Mouse (Mus musculus) lung, postnatal 4 days (tissue): ENCODE results near the gene Tmod1.

Experiments
- DNase-seq, 2 experiments: peaks; one replicate each; pipeline ENCODE4 v3.0.0; 2021

Gene Tmod1

GRCm38 (mm10) chr4:46038892-46039751 lies at the start of gene Tmod1:
Gene Tmod1, plus strand, starts transcription at chr4:46038935.
- peak; percentile 75 to 76 for DNase-seq

GRCm38 (mm10) chr4:45990427-45991135 lies 48.2 kb upstream of the Tmod1 start:
- DNase-seq, result no peak

GRCm38 (mm10) chr4:45998536-45998935 lies 40.2 kb upstream of the Tmod1 start:
- no peak for DNase-seq

- peak in 1 of 2 experiments; percentile 12 for DNase-seq
These were observed 30.5 kb upstream of the Tmod1 start for GRCm38 (mm10) chr4:46008142-46008793.

GRCm38 (mm10) chr4:46011698-46012097 lies 27.0 kb upstream of the Tmod1 start:
- DNase-seq, result no peak

- DNase-seq, result no peak
These were observed 23.1 kb upstream of the Tmod1 start for GRCm38 (mm10) chr4:46015605-46016004.

- no peak for DNase-seq
These were observed 15.7 kb upstream of the Tmod1 start for GRCm38 (mm10) chr4:46023021-46023481.

- peak; percentile 54 to 57 for DNase-seq
These were observed 12.8 kb upstream of the Tmod1 start for GRCm38 (mm10) chr4:46025893-46026292.

GRCm38 (mm10) chr4:46028224-46028623 lies 10.5 kb upstream of the Tmod1 start:
- DNase-seq, result no peak

GRCm38 (mm10) chr4:46028781-46029180 lies 10.0 kb upstream of the Tmod1 start:
- no peak for DNase-seq

- peak; percentile 50 to 68 for DNase-seq
These were observed 9.2 kb upstream of the Tmod1 start for GRCm38 (mm10) chr4:46029552-46029951.

GRCm38 (mm10) chr4:46032448-46032847 lies 6.3 kb upstream of the Tmod1 start:
- DNase-seq, result no peak

- DNase-seq, result peak; percentile 65 to 78
These were observed 5.5 kb upstream of the Tmod1 start for GRCm38 (mm10) chr4:46033197-46033596.

GRCm38 (mm10) chr4:46038591-46038891 lies 194 bp upstream of the Tmod1 start:
- no peak for DNase-seq

- DNase-seq, result no peak
These were observed 1.2 kb downstream of the Tmod1 start for GRCm38 (mm10) chr4:46039899-46040298.

GRCm38 (mm10) chr4:46040594-46041192 lies 2.0 kb downstream of the Tmod1 start:
- peak in 1 of 2 experiments; percentile 36 for DNase-seq

GRCm38 (mm10) chr4:46041761-46042504 lies 3.2 kb downstream of the Tmod1 start:
- DNase-seq, result no peak

- DNase-seq, result no peak
These were observed 3.7 kb downstream of the Tmod1 start for GRCm38 (mm10) chr4:46042505-46042850.

GRCm38 (mm10) chr4:46043361-46043760 lies 4.6 kb downstream of the Tmod1 start:
- DNase-seq, result no peak

GRCm38 (mm10) chr4:46047971-46048370 lies 9.2 kb downstream of the Tmod1 start:
- DNase-seq, result no peak

GRCm38 (mm10) chr4:46048418-46048817 lies 9.7 kb downstream of the Tmod1 start:
- no peak for DNase-seq

- no peak for DNase-seq
These were observed 14.8 kb downstream of the Tmod1 start for GRCm38 (mm10) chr4:46053323-46054107.
